Mouse (Mus musculus) megakaryocyte progenitor cell, adult 5-6 weeks (primary cell): ENCODE data around the gene Rbm42. TPM values are rescaled to one million over a fixed set of nuclear protein-coding genes. Genes with fewer than 3 reads are reported as not detected.
A peak's percentile ranks its signal among the peaks of the same experiment; 100 is the strongest.

Experiments
- ATAC-seq: replicated peaks from 2 replicates; pipeline ENCODE4 v1.8.0; 2016; ENCODE audit warnings: mild to moderate bottlenecking, moderate TSS enrichment, inconsistent platforms; ENCODE audit not compliant: poor library complexity
- total RNA-seq, 2 experiments: library from RNA; stranded (forward) in 1 of 2; stranded (reverse) in 1 of 2; fragments of 157-497, 149-512 nt in 1 of 2; fragments of 200-1000 nt in 1 of 2; gene quantifications; 2 replicates each; pipeline versions ENCODE4 v1.2.3 to v1.2.4; 2015 to 2017

Rbm42 gene
- total RNA-seq (2015) (43.9 and 52.2 TPM in 2 replicates), total RNA-seq (2017) (36.7 and 39.9 TPM in 2 replicates)

DNA sequence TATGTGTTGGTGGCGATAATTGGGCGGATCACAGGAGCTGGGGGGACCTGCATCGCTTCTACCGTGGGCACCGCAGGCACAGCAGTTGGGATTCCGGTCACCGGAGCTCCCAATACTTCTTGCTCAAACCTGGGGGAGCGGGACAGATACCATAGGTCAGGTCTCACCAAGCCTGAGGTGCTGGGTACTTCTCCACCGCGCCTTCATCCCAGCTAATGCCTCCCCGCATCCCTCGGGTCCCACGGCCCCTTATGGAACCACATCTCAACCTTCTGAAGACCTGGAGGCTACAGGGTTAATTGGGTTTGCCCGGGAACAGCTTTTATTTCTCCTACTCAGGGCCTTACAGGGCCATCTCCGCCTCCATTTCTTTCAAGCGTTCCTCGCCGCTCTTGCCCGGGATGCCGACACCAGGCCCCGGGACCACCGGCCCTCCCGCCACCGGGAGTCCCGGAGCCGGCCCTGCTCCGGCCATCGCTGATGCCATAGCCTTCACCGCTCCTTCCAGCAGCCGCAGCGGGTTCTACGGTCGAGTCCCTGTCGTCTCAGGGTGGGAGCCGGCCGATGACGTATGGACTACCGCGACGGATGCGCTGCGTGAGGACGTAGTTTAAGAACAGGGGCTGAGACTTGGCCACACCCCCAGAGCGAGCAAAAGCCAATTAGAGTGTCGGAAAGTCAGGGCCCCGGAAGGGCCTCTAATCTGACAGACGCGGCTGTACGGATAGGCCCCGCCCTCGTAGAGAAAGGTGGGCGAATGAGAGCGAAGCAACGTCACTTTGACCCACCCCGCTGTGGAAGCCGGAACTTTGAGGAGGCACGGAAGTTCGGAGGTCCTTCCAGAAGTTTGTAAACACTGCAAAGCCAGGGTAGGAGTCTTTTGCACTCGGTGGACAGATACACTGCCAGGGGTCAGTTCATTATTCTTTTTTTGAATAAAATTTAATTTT, at the start of gene Rbm42:
Gene Rbm42 (minus strand): TSS at position 727 of the 950 bp plus-strand sequence.
- peak; percentile 99 for ATAC-seq

DNA sequence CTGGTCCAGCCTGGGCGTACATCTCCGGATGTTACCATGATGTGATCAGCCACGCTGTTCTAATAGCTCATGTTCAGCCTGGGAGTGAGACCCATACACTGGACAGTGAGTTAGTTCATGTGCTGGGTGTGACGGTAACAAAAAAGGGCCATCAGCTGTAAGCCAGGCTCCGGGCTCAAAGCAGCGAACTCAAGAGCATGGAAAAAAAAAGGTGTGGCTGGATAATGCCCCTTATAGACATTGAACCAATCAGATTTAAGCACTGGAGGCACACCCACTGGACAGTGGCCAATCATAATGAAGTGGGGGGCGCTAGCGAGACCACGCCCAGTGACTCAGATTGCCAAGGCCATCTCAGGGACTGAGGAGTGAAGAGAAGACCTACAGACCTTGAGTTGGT, 48.5 kb upstream of the Rbm42 start, which contains the start of gene 2200002J24Rik:
Gene 2200002J24Rik (plus strand): TSS at position 338 of the 400 bp plus-strand sequence.
- ATAC-seq, result peak; percentile 69

DNA sequence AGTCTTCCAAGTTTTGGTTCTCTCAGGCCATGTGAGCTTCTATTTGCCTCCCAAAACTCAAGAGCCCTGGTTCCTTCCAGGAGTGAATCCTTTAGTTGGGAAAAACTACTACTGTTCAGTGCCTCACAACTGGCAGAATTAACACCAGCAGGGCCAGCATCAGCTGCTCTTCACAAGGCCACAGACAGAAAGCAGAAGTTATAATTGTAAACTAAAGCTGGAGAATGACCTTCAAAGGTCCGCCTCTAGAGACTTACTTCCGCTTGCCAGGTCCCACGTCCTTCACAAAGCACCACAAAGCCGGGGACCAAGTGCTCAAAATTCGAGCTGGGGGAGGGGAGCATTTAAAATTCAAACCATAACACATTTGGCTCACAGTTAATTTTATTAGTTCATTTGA, 48.0 kb upstream of the Rbm42 start:
- ATAC-seq, result peak; percentile 93

DNA sequence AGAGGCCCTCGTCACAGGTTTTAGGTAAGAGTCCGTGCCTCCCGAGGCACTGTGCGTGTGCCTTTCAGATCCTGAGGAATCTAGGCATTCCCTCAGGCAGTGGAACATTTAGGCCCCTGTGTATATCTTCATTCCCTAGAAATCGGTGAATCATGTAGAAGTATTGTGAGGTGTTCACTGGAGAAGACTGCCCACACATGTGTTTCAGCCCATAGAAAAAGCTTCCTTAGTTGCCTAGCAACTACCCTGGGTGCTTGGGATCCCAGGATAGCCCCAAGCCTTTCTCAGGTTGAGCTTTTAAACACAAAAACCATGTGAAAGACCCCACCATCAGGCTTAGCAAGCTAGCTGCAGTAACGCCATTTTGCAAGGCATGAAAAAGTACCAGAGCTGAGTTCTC, 38.2 kb upstream of the Rbm42 start:
- no peak for ATAC-seq

DNA sequence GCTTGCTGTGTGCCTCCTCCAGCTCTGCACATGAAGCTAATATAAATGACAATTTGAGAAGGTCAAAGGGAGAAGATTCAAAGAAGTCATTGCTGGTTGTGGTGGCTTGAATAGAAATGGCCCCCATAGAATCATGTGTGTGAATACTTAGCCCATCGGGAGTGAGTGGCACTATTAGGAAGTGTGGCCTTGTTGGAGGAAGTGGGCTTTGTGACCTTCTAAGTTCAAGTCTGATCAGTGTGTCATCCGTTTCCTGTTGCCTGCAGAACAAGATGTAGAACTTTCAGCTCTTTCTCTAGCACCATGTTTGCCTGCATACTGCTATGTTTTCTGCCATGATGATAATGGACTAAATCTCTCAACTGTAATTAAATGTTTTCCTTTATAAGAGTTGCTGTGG, 33.3 kb upstream of the Rbm42 start:
- peak; percentile 57 for ATAC-seq

DNA sequence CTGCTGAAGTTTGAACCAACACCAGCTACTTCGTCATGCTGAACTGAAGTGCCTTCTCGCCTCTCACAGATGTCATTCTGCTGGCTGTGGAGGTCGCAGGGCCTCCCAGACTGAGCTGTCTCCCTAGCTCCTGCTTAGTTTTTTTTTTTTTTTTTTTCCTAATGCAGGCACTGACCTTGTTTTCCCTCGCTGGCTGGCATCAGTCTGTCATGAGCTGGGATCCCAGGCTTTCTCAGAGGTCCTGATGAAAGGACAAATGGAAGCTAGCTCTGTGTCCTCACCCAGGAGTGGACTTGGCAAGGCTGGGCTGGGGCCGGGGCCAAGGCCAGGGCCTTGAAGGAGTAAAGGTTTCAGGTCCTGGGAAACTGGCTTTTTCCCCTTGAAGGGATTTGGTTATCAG, 31.8 kb upstream of the Rbm42 start:
- no peak for ATAC-seq

DNA sequence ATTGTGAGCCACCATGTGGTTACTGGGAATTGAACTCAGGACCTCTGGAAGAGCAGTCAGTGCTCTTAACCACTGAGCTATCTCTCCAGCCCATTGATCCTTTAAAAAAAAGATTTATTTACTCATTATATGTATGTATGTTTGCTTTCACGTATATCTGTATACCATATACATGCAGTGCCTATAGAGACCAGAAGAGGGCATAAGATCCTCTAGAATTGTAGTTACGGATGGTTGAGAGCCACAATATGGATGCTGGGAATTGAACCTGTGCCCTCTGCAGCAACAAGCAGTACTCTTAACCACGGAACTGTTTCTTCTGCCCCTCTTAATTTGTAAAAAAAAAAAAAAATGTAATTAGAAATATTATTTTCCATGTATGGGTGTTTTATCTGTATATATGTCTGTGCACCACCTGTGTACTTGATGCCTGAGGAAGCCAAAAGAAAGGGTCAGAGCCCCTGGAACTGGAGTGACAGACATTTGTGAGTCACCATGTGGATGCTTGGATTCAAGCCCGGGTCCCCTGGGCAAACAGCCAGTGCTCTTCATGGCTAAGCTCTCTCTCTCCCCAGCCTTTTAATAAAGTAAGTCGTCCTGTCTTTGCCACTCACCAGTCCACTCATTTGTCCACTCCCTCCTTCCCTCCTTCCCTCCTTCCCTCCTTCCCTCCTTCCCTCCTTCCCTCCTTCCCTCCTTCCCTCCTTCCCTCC, 28.3 kb upstream of the Rbm42 start:
- ATAC-seq, result no peak

DNA sequence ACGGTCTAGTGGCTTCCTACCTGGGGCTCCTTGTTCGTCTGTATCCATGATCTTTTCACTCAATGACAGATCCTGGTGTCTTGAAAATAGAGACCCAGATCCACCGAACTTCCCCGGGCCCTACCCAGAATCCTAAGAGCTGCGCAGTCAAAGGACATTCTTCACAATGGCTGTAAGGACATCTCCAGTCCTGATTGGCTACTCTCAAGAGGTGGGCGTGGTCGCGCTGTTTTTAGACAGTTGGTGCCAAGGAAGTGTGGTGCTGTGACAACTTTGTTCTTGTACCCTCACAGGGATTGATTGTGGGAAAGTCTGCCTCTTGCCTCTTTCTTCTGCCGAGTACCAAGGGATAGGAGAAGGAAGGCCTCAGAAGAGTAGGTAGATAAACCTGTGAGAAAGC, 21.4 kb upstream of the Rbm42 start, which contains the start of gene Pmis2:
Gene Pmis2 (minus strand): TSS at position 126 of the 400 bp plus-strand sequence.
- ATAC-seq, result no peak

DNA sequence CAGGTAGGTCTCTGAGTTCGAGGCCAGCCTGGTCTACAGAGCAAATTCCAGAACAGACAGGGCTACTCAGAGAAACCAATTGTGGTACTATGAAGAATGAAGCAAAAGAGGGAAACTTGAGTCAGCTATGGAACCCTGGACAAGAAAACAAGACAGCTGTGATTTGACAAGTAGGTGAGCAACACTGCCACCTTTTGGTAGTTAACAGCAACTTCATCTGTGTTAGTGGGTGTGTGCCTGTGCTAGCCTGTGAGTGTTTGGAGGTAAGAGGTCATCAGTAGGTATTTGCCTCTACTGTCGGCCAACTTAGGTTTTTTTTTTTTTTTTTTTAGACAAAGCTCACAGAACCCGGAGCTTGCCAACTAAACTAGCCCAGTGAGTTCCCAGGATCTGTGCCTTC, 19.1 kb upstream of the Rbm42 start:
- ATAC-seq, result peak; percentile 72

DNA sequence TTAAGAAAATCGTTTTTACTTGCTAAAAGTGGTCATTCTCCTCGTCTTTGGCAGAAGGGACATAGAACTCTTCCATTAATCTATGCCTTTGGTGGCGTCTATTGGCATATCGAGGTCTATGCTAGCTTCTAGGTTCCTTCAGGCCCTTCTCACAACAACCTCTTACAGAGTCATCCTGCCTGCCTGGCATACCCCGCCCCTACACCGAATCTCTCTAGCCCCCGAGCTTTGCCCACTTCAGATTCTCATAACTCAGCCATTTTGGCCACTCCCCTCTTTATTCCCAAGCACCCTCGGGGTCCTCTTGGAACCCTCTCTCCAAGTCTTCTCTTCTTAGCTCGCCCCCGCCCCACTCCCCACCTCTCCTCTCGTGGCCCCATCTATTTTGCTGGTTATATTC, 15.2 kb upstream of the Rbm42 start:
- ATAC-seq, result no peak

DNA sequence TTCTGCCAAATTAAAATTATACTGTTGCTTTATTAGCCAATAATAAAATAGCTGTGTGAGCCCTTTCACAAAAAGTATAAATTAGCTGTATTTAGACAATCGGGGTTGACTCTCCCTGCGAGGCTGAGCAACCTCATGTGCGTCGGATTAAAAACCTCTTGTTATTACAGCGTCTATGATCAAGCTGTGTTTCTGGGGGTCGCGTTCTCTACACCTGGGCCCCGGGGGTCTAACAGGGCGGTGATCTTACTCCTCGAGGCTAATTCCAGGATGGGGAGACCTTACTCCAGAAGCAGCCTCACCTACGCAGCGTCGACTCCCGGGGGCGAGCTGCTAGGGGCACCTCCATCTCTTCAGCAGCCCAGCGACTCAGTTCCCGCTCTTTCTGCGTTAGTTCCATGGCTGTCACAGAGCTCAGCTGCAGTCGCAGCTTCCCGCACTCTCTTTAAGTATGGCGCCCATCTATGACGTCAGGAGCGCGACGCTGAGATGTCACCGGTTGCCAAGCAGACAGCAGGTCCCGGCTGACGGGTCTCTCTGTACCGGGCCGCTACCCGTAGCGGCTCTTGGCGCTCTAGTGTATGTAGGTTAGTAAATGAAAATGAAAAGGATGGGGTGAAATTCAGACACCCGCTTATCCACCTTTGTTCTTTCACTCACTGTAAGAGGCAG, 14.5 kb upstream of the Rbm42 start, which contains the start of gene Haus5:
Gene Haus5 (minus strand): TSS at position 466 of the 672 bp plus-strand sequence.
- peak; percentile 99 for ATAC-seq

DNA sequence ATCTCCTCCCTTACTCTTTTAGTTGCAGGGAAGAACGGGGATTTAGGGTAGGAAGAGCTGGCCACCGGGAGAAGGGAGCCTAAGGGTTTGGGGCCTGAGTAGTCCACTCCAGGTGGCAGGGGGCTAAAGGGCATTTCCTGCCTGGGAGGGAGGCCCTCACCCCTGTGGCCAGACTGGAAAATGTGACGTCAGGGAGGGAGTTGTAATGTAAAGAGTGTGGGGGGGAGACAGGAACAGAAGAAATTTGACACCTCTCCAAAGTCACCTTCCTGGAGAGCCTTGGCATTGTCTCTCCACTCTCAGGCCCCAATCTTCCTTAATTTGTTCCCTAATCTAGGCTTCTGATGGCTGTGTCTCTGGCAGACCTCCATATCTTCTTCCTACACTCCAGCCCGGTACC, 11.0 kb downstream of the Rbm42 start:
- no peak for ATAC-seq

DNA sequence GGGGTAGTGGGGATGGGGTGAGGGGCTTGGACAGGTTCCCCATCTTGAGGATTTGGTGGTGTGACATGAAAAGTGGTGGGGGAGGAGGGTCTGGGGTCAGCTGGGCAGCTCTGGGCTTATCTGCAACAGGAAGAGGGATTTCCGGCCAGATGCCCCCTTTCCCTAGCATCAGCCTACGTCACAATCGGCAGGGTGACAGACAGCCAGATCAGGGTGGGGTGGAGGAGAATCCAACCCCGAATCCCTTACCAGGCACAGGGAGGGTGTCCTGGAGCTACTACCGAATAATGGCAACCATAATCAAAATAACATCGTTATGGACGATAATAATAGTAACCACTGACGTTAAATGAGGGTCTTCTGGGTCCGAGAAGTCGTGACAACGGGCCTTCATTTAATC, 13.7 kb downstream of the Rbm42 start:
- no peak for ATAC-seq

DNA sequence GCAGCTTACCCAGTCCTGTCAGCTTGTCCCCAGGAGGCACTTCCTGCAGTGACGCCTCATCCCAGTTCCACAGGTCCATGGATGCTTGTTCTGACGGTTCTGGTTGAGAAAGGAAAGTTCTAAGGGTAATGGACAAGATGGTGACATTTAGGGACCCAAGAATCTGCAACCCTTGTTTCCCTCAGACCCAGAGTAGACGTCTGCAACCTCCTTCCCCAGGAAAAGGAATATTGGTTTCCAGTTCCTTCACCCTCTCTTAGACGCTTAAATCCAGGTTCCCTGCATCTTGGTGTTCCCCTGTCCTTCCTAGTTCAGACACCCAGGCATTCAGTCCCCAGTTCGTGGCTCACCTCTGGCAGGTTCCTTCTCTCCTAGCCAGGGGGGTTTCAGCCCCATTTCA, 14.4 kb downstream of the Rbm42 start, which contains the start of gene Etv2:
Gene Etv2 (minus strand): TSS at position 101 of the 400 bp plus-strand sequence.
- ATAC-seq, result no peak

DNA sequence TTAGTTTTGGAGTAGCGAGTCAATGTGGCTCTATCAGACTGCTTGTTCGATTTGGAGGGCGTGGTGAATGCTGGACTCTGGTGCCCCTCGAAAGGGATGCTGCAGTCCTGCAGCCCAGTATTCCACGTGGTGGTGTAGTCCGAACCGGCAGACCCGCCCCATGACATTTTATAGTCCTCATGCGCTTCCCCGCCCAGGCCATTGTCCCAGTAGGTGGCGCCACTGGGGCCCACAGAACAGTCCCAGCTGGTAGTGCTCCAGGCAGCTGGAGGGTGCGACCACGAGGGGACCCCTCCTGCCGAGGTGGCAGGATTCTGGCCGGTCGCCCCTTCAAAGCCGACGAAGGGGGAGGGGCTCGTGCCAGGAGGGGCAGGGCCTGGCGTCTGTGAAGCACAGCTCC, 15.5 kb downstream of the Rbm42 start:
- peak; percentile 92 for ATAC-seq

DNA sequence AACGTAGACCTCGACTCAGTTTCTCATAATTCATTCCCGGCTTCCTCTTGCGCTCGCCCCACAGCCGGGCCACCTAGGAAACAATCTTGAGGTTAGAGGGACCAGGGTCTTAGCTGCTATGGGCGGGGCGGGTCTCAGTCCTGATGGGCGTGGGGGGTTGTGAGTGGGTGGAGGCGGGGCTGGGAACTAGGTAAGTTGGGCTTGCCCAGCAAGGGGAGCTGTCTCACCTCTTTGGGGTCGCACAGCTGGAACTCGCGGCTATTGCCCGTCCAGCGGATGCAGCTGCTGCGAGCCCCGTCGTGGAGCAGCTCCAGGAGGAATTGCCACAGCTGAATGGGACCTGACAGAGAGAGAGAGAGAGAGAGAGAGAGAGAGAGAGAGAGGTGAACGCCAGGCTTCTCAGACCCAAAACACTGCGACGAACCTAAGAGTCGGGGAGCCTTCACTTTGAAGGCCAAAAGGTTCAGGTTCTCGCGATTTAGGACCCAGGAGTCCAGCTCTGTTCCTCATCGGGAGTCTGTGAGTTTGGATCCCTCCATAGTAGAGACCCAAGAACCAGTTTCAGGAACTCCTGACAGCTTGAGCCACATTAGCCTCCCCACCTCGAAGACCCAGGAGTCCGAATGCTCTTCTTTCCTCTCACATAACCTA, 16.2 kb downstream of the Rbm42 start:
- ATAC-seq, result 0 out of 2 replicates have a peak, but pooled peaks have one; percentile 20

DNA sequence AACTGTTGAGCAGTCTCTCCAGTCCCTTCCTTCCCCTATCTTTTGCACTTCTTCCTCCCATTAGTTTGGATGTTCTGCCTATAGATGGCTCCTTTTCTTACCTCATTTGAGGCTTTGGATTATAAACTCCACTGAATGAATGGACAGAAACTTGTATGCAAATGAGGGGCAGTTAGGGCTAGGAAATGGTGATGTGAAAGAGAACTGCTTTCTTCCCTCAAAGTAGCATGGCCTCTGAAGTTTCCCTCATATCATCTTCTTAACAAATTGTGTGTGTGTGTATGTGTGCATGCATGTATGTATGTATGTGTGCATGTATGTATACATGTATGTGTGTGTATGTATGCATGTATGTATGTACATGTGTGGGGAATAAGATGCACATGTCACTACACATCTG, 21.1 kb downstream of the Rbm42 start:
- ATAC-seq, result no peak

DNA sequence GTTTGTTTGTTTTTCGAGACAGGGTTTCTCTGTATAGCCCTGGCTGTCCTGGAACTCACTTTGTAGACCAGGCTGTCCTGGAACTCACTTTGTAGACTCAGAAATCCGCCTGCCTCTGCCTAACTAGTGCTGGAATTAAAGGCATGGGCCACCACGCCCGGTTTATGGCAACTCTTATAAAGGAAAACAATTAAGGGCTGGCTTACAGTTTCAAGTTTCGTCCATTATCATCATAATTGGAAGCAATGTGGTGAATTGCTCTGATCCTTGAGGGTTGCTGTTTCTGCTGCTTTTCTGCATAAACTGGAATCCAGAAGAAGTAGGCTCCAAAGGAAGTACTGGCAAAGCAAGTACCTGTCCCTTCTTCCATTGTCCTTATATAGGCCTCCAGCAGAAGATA, 23.5 kb downstream of the Rbm42 start:
- ATAC-seq, result no peak

DNA sequence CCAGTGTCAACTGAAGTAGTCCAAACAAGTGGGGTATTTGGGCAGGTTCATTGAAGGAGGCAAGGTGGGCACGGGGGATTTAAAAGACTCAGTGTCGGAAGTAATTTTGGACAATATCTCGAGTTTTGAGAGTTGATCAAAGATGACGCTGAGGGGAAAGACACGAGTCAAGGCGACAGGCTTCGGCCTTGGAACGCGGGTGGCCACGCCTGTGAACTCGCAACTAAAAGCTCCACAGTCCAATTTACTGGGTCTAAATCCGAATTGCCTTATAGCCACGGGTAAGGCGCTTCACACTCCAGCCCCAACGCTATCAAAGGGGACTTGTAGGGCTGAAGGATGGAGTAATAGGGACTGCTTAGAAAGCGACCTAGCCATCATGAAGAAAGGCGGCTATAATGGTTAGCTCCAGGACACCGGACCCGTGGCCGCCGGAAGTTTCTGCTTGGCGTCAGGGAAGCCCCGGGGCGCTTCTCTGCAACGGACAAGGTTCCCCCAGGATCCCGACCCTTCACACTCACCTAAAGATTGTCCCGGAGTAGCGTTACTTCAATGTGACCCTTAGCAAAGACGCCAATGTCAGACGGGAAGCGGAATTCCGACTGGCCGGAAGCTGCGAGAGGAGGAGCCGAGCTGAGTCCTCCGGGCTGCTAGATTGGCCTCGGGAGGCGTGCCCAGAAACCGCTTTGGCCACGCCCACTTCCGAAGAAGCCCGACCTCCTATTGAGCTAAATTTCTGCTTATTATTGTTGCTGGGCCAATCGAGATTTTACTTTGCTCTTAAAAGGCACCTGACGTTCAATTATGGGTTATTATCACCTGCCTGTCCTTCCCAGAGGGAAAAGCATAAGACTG, 24.4 kb downstream of the Rbm42 start, which contains the start of gene Cox6b1:
Gene Cox6b1 (minus strand): TSS at position 622 of the 855 bp plus-strand sequence.
- ATAC-seq, result peak; percentile 99
